Mouse (Mus musculus) kidney, adult 18-20 months (tissue): ENCODE measurements around the gene Dll1.

Experiments
- DNase-seq: peaks from one replicate; pipeline ENCODE4 v3.0.0; 2021

Gene Dll1

GRCm38 (mm10) chr17:15378413-15379109 is 1.9 kb upstream of the Dll1 start:
- DNase-seq: no peak

GRCm38 (mm10) chr17:15377901-15378300 is 1.2 kb upstream of the Dll1 start:
- peak; percentile 43 for DNase-seq

GRCm38 (mm10) chr17:15375701-15376493 is 775 bp downstream of the Dll1 start:
- DNase-seq: peak; percentile 89

GRCm38 (mm10) chr17:15375224-15375623 is 1.4 kb downstream of the Dll1 start:
- no peak for DNase-seq

GRCm38 (mm10) chr17:15374321-15375141 is 2.1 kb downstream of the Dll1 start:
- peak; percentile 35 for DNase-seq

- no peak for DNase-seq
Measured at GRCm38 (mm10) chr17:15372931-15373652, 3.6 kb downstream of the Dll1 start.

GRCm38 (mm10) chr17:15371967-15372835 is 4.5 kb downstream of the Dll1 start:
- DNase-seq: peak; percentile 57

- no peak for DNase-seq
Measured at GRCm38 (mm10) chr17:15370401-15370800, 6.3 kb downstream of the Dll1 start.

GRCm38 (mm10) chr17:15365650-15366049 is 11.0 kb downstream of the Dll1 start:
- no peak for DNase-seq

- no peak for DNase-seq
Measured at GRCm38 (mm10) chr17:15363656-15364055, 13.0 kb downstream of the Dll1 start.

GRCm38 (mm10) chr17:15357071-15357470 is 19.6 kb downstream of the Dll1 start:
- DNase-seq: no peak

GRCm38 (mm10) chr17:15356526-15356925 is 20.1 kb downstream of the Dll1 start:
- DNase-seq: no peak

GRCm38 (mm10) chr17:15355072-15355471 is 21.6 kb downstream of the Dll1 start:
- DNase-seq: no peak

GRCm38 (mm10) chr17:15354006-15354405 is 22.7 kb downstream of the Dll1 start:
- DNase-seq: no peak

GRCm38 (mm10) chr17:15352869-15353610 is 23.6 kb downstream of the Dll1 start:
- DNase-seq: no peak

- DNase-seq: no peak
Measured at GRCm38 (mm10) chr17:15350152-15350551, 26.5 kb downstream of the Dll1 start.

- DNase-seq: no peak
Measured at GRCm38 (mm10) chr17:15343071-15343822, 33.4 kb downstream of the Dll1 start.

GRCm38 (mm10) chr17:15337906-15338305 is 38.8 kb downstream of the Dll1 start:
- no peak for DNase-seq

GRCm38 (mm10) chr17:15329740-15330318 is 46.8 kb downstream of the Dll1 start:
- no peak for DNase-seq

- DNase-seq: no peak
Measured at GRCm38 (mm10) chr17:15327106-15327505, 49.6 kb downstream of the Dll1 start.
